Comparison of ENCODE assay signal across 26 mouse cellular contexts in the genomic region with DNA sequence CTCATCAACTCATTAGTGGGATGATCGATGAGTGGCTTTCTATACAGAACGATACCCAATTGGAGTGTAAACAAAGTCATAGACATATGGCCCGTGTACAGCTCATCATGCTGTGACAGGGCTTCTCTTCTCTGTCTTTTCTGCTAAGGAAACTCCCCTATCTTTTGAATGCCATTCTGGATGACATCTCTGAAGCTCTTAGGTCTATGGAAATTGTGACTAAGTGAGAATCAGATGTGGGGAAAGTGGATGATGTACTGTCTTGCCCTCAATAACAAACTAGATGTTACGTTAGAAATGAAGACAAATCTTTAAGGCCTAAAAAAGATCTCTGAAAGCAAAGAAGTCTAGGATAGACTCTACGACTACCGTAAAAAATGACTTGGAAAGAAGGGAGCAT.
"Had no signal": no experiment of that assay in that cellular context is flagged by ENCODE, and none has a peak within 500 bp of the region (broad histone marks: within the 10 kb centered on the region; RNA-seq: fewer than 3 reads in every experiment).

No protein-coding gene starts in this region.

- DNase-seq: cerebellum, adult 9-10 months; cerebellum, adult 9-11 months; cerebellum, postnatal 10 days; cerebellum, postnatal 14 days; cerebellum, postnatal 25 days; cerebellum, postnatal 36 days; embryo, embryonic 11 days; forebrain, postnatal 0 days; gastrocnemius, adult 2 months; gastrocnemius, postnatal 10 days; gastrocnemius, postnatal 14 days; gastrocnemius, postnatal 25 days; gastrocnemius, postnatal 36 days; heart, adult 18-20 months; heart, adult 2 months had no signal

- H3K27ac ChIP-seq: embryonic facial prominence, embryonic 10.5 days; embryonic facial prominence, embryonic 12.5 days; embryonic facial prominence, embryonic 13.5 days; embryonic facial prominence, embryonic 15.5 days; forebrain, embryonic 10.5 days; forebrain, embryonic 12.5 days; forebrain, embryonic 13.5 days; forebrain, embryonic 15.5 days; gastrocnemius, adult 2 months; heart, adult 2 months had no signal

- H3K36me3 ChIP-seq: embryonic facial prominence, embryonic 12.5 days; embryonic facial prominence, embryonic 13.5 days; embryonic facial prominence, embryonic 15.5 days; forebrain, embryonic 10.5 days; forebrain, embryonic 12.5 days; forebrain, embryonic 15.5 days had no signal

- H3K9me3 ChIP-seq: embryonic facial prominence, embryonic 10.5 days; embryonic facial prominence, embryonic 12.5 days; embryonic facial prominence, embryonic 13.5 days; embryonic facial prominence, embryonic 15.5 days; forebrain, embryonic 10.5 days; forebrain, embryonic 12.5 days; forebrain, embryonic 13.5 days; forebrain, embryonic 15.5 days had no signal

- H3K4me2 ChIP-seq: embryonic facial prominence, embryonic 12.5 days; embryonic facial prominence, embryonic 13.5 days; embryonic facial prominence, embryonic 15.5 days; forebrain, embryonic 12.5 days; forebrain, embryonic 13.5 days; forebrain, embryonic 15.5 days had no signal

- ATAC-seq: forebrain, embryonic 13.5 days; forebrain, embryonic 14.5 days; forebrain, embryonic 15.5 days; forebrain, embryonic 16.5 days; forebrain, postnatal 0 days had no signal

- H3K9ac ChIP-seq: embryonic facial prominence, embryonic 12.5 days; embryonic facial prominence, embryonic 13.5 days; embryonic facial prominence, embryonic 15.5 days; forebrain, embryonic 12.5 days; forebrain, embryonic 13.5 days; forebrain, embryonic 15.5 days; forebrain, postnatal 0 days had no signal

- H3K4me1 ChIP-seq: embryonic facial prominence, embryonic 10.5 days; embryonic facial prominence, embryonic 12.5 days; forebrain, embryonic 10.5 days; forebrain, embryonic 12.5 days; forebrain, embryonic 13.5 days; forebrain, embryonic 15.5 days had no signal

- H3K27me3 ChIP-seq: embryonic facial prominence, embryonic 12.5 days; embryonic facial prominence, embryonic 13.5 days; embryonic facial prominence, embryonic 15.5 days; forebrain, embryonic 12.5 days; forebrain, embryonic 13.5 days; forebrain, embryonic 15.5 days had no signal

- H3K4me3 ChIP-seq: embryonic facial prominence, embryonic 10.5 days; embryonic facial prominence, embryonic 12.5 days; embryonic facial prominence, embryonic 13.5 days; embryonic facial prominence, embryonic 15.5 days; erythroblast, embryonic 14.5 days; forebrain, embryonic 10.5 days; forebrain, embryonic 12.5 days; forebrain, embryonic 13.5 days; forebrain, embryonic 15.5 days; gastrocnemius, adult 2 months; heart, adult 2 months had no signal
